Mouse (Mus musculus) cerebellum, adult 2 months (tissue): ENCODE data around the gene Eef2.

Experiments used
- CTCF ChIP-seq: fragments of 200-500 bp; IDR thresholded peaks from 2 replicates; pipeline ENCODE4 v1.5.1; 2011; ENCODE audit warnings: low read depth, mild to moderate bottlenecking, control low read depth, low read length, moderate library complexity, borderline replicate concordance; ENCODE audit not compliant: insufficient read depth
- POLR2A ChIP-seq: fragments of 200-500 bp; IDR thresholded peaks from 2 replicates; pipeline ENCODE4 v1.6.1; 2011; ENCODE audit warnings: low read length, control low read depth, borderline replicate concordance; ENCODE audit not compliant: insufficient read depth

DNA sequence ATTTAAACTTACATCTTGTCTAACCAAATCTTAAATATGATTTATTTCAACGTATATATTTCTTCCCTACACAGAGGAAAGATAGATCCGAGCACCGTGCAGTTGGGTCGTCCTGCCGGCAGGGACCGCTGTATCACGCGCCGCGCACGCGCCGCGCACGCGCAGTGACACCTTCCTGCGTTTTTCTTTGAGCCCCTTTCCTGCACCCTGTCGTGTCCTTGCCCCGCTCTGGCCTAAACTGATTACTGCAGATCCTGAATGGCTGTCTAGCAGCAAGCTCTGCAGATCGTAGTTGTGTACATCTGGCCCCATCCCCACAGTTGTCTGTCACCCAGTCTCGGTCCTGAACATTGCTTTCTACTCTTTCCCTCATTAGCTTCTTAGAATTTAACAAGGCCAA lies 3.3 kb upstream of the Eef2 start:
- TF ChIP-seq POLR2A (peak; percentile 83; the same call in 1 of the 2 replicates), CTCF (peak; percentile 87)
